Mouse (Mus musculus) 3T3-L1 (cell line): ENCODE results near the gene Fktn.
A peak's percentile ranks its signal among the peaks of the same experiment; 100 is the strongest.
"Not testable (repeated sequence)": the region's sequence is repeated elsewhere in the genome, so short reads cannot be mapped to it uniquely, and the experiment has no call there.

Experiments
- DNase-seq: peaks from one replicate; pipeline ENCODE4 v3.0.0-alpha.2; 2015; ENCODE audit warnings: low read depth, low spot score

Fktn gene

DNA sequence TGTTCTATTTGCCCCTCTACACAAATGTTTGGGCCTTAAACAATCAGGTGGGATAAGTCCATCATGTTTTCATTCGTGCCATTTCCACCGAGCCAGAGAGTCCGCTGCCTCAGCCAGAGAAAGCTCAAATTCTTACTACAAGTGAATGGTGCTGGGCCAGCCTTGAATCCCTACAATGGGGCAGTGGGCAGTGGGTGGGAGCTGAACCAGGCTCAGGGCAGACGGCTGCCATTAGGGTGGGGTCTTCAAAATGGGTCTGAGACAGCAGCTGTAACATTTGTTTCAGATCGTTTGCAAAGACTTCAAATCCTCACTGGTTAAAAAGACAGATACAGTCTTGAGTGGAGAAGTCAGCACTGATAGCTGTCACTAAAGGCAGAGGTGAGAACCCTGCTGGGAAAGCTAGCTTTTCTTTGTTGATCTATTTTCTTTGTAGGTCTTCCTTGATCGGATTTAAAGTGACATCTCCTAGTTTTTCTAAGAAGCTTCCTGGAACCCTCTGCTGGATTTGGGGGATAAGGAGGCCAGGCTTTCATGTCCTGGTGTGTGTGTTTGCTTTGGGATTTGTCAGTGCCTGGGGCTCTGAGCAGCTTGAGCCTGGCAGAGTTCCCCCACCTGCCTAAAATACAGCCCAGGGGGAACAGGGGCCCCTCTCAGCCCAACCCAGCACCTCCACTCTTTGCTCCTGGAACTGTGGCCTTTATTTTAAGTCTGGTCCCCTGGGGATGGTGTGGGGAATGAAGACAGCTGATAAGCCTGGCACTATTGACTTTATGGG is 57.3 kb downstream of the Fktn start:
- no peak for DNase-seq

DNA sequence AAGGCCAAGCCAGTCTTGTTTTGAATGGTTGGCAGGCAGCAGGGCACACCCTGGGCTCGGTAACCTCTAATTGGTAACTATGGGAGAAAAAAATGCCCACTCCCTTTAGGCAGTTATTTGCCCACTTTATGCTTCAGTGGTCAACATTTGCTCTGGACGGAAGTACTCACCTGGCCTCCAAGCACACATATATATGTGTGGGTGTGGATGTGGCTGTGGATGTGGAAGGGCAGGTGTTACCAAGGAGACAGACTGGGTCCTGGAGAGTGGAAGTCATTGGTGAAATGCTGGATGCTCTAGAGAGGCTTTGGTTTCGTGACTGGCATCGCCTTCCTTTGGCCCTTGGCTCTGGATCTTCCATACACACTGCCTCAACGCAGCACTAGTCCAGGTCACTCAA is 58.2 kb downstream of the Fktn start:
- DNase-seq = no peak

DNA sequence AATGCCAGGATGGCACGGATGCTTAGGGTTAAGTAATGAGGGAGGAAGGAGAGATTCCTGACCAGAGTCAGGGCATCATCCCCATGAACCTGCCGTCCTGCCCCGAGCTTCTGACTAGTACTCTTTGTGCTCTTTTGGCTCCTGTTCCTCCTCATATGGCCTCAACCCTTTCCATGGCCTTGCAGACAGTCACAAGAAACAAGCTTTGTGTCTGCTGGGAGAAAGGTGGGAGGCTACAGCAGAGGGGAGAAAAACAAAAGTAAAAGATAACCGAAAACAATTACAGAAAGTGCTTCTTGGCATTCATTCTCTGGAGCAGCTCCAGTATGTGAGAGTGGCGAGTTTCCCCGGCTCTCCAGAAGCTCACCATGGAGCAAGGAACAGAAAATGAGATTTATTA is 60.1 kb downstream of the Fktn start:
- no peak for DNase-seq

DNA sequence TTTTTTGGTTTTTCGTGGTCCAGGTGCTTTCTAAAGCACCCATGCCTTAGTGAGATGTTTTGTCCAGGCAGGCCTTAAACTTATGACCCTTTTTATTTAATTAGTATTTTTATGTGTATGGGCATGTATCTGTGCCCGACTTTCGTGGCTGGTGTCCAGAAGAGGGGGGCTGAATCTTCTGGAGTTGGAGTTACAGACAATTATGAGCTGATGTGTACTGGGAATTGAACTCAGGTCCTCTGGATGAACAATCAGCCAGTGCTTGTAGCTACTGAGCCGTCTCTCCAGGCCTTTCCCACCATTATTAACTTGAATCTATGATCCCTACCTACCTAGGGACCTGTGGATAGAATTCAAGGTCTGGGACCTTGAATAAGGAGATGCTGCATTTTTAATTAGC is 67.6 kb downstream of the Fktn start:
- no peak for DNase-seq

GRCm38 (mm10) chr4:53782216-53783070 is 68.6 kb downstream of the Fktn start:
- DNase-seq = no peak

DNA sequence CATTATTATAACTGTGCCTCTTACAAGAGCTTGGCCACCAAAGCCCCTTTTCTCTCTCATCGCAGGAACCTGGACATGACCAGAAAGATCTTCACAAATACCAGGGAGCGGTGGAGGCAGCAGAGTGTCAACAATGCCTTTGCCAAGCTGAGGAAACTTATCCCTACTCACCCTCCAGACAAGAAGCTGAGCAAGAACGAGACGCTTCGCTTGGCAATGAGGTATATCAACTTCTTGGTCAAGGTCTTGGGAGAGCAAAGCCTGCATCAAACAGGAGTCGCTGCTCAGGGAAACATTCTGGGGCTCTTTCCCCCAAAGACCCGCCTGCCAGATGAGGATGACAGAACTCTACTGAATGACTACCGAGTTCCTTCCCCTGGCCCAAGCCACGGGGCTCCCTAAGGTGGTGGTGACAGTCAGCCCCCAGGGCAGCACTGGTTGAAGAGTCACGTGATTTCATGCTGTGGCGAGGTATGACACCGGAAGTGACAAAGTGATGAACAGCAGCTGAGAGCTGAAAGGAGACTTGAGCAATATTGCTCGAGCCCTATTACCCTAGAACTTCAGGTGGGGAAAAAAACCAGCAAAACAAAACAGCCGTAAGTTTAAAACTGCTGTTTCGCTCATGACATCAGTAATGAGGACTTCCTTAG is 72.1 kb downstream of the Fktn start:
- no peak for DNase-seq

DNA sequence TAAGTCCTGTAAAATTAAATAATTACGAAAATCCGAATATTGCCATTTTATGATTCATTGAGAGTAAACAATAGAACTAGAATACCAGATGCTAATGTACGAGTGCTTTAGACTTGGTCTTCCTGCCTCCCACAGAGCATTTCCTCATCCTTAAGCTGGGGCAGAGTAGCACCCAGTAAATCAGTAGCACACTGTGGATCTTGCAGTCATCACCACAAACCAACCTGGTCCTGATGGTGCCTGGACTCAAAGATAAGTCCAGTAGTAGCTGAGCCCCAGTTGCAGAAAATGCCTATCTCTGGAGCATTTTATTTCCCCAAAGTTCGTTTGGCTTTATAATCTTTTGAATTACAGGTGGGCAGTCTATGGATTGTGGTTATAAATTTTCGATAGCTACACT is 73.1 kb downstream of the Fktn start:
- no peak for DNase-seq

GRCm38 (mm10) chr4:53789346-53789745 is 75.5 kb downstream of the Fktn start:
- no peak for DNase-seq

DNA sequence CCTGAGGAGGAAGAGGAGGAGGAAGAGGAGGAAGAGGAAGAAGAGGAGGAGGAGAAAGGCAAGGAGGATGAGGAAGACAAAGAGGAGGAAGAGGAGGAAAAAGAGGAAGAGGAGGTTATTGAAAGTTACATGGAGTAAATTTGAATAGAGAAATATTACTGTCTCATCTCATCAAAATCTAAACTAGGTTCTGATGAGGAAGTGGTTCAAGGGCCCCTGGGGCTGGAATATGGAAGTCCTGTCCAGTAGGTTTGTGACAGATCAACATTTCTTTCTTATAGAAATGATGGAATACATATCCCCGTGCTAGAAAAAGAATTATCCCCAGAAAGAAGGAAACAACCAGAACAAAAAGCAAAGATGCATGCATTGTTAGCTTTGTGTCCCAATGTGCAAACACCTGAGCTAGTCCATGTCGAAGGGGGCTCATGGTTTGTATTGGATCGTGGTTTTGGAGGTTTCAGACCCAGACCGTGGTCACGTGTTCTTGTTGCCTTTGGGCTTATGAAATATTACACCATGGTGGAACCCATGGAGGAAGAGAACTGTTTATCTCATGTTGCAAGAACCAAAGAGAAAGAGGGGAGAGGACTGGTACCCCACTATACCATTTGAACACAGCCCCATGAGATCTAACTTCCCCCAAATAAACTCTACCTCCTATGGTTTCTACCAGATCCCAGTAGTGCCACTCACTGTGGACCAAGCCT is 80.6 kb downstream of the Fktn start:
- no peak for DNase-seq

GRCm38 (mm10) chr4:53795086-53795485 is 81.3 kb downstream of the Fktn start:
- DNase-seq = no peak

DNA sequence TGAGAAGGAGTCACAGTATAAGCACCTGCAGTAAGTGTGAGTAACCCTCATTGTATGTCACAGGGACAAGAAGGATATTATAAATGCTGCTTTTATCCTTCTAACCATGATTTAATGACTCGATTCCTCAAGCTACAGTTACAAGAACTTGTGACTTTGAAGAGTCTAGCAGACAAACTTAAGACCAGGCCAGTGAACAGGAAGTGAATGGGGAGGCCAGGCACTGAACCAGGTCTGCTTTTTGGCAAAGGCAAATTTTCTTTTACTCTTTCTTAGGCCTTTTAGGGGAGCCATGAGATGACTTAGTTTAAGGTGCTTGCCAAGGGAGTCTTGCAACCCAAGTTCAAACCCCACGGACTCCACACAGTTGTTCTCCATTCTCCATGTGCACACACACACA is 81.9 kb downstream of the Fktn start:
- no peak for DNase-seq

DNA sequence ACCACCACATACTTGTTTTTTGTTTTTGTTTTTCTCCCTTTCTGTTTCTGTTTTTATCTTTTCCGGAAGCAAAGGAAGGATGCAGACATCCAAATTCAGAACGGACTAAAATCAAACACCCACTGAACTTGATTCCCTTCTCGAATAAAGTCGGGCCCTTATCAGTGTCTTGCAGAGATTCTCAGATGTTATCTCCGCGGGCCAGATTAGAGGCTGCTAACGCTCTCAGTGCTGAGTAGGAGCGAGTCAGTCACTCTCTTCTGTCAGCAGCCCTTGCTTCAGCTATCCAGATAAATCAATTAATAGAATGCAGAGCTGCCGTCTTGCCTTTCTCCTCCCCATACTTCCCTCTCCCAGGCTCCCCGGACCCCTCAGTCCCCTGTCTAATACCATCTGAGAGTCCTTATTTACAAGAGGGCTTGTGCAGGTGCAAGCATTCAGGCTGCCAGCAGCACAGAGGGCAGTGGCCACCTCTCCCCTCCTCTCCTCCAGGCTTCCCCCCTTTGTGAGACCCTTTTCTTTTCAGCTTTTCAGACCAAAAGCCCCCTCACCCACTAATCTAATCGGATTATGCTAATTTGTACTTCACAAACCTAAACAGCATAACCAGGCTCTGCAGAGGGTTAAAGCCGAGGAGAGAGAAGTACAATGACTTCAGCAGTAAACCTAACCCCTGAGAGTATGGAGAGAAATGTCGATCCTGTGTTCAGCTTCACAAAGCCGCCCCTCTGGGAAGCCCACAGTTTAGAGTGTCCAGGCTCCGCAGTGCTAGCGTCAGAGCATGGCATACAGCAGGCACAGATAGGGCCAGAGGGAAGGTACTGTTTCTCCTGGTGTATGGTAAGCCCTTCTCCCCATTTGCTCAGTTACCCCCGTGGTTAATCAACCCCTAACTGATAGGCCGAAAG is 83.3 kb downstream of the Fktn start:
- DNase-seq = no peak

- DNase-seq = peak; percentile 16
Measured at GRCm38 (mm10) chr4:53798896-53799676, 85.3 kb downstream of the Fktn start.

DNA sequence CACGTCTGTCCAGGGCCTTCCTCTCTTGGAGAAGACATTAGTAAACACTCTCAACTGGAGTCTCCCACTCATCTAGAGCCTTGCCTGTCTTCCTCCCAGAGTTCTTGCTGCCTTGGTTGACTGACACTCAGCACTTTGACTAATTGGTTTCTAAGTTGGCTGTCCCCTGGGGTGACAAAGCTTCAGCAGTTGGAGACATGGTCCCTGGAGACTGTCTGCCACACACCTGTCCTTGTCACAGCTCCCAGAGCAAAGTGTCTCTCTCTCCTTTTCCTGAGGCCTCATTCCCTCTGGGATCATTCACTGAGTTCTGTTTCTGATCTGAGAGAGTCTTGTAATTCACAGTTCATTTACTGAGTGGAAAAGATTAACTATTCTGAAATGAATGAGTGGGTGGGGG is 86.0 kb downstream of the Fktn start:
- DNase-seq = no peak

DNA sequence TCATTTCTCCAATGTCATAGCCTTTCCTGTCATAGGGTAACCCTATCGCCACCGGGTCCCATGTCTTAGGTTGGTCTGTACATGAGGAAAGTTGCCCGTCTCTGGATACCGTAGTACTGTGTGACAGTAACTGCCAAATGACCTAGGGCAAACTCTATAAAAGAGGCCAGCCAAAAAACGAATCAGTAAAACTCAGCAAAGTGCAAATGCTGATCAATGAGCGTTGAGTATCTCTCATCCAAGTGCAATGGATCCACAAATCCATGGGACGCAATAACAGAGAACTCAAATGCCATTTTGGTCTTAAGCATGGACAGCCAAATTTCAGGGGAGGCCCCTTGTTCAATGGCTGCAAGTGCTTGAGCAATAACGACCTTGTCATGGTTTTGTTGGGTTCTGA is 89.9 kb downstream of the Fktn start:
- not testable (repeated sequence) for DNase-seq

GRCm38 (mm10) chr4:53806428-53806827 is 92.6 kb downstream of the Fktn start:
- DNase-seq = not testable (repeated sequence)

GRCm38 (mm10) chr4:53818320-53818719 is 104.5 kb downstream of the Fktn start:
- no peak for DNase-seq

DNA sequence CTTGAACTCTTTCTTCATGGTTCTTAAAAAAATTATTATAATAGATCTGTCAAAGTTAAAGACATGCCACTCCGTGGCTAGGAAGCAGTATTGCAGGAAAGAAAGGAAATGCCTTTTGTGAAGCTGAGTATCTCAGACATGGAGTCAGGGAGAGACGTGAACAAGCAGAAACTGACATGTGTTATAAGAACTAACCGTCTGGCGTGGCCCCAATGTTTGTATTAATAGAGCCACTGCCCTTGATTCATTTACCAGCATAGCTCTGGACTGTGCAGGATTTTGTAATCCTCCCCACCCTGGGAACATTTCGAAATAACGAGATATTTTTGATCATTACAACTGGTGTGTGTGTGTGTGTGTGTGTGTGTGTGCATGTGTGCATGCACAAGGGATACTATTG is 109.9 kb downstream of the Fktn start:
- peak; percentile 34 for DNase-seq

DNA sequence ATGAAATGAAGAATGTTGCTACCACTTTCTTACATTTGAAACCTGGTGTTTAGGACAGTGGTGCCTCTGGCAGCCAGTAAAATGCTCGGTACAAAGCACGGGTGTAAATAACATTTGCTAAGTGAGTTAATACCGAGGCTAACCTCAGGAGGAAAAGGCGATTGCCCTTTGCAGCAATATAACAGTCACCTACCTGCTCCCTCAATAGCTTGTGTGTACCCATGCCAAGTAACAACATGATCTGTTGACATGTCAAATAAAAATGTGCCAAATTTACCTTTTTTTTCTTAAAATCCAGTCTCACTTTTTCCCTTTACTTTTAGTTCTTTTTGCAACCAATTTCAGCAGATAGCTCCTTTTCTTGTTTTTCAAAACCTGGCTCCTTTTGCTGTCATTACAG is 111.0 kb downstream of the Fktn start:
- DNase-seq = no peak
